Mouse (Mus musculus) urinary bladder, postnatal 4 days (tissue): Measurements from ENCODE around the gene Skap1.

Source experiments
- DNase-seq, 2 experiments: peaks; one replicate each; pipeline ENCODE4 v3.0.0; 2021 to 2022; ENCODE audit warnings: low spot score in 2 of 2

The Skap1 gene

GRCm38 (mm10) chr11:96465426-96466056 lies 1.1 kb downstream of the Skap1 start:
- no peak for DNase-seq

- no peak for DNase-seq
These were observed 2.0 kb downstream of the Skap1 start for GRCm38 (mm10) chr11:96466382-96466781.

GRCm38 (mm10) chr11:96466987-96467386 lies 2.6 kb downstream of the Skap1 start:
- no peak for DNase-seq

- no peak for DNase-seq
These were observed 3.8 kb downstream of the Skap1 start for GRCm38 (mm10) chr11:96468048-96468745.

DNA sequence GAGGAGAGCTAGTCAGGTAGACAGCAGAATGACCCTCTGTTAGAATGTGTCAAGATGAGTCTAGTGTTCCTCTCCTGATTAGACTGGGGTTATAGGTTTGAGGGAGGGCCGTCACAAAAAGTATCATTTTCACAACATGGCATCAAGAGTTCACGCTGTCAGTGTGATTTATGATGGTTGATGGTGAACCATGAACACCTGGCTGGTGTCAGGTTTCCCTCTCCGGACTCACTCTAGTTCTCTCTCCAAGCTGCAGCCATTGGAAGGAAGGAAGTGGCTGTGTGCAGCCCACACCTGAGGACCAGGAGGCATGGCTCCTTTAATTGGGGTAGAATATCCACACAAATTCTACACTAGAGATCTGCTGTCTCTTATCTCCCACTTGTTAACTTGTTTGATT lies 18.3 kb downstream of the Skap1 start:
- no peak for DNase-seq

DNA sequence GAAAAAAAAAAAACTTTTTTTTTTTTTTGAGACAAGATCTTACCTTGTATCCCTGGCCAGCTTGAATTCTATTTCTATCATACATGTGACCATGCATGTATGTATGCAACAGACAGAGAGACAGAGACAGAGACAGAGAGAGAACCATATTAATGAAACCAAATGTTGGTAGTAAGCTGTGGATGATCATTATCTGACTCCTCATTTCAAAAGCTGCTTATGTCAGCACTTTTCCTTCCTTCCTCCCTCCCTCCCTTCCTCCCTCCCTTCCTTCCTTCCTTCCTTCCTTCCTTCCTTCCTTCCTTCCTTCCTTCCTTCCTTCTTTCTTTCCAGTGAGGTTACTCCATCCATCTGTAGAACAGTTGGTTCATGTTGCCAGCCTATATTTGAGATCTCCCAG lies 18.8 kb downstream of the Skap1 start:
- DNase-seq, result no peak

GRCm38 (mm10) chr11:96498481-96498880 lies 34.1 kb downstream of the Skap1 start:
- no peak for DNase-seq

GRCm38 (mm10) chr11:96501042-96501441 lies 36.6 kb downstream of the Skap1 start:
- no peak for DNase-seq

GRCm38 (mm10) chr11:96502948-96503347 lies 38.6 kb downstream of the Skap1 start:
- no peak for DNase-seq

DNA sequence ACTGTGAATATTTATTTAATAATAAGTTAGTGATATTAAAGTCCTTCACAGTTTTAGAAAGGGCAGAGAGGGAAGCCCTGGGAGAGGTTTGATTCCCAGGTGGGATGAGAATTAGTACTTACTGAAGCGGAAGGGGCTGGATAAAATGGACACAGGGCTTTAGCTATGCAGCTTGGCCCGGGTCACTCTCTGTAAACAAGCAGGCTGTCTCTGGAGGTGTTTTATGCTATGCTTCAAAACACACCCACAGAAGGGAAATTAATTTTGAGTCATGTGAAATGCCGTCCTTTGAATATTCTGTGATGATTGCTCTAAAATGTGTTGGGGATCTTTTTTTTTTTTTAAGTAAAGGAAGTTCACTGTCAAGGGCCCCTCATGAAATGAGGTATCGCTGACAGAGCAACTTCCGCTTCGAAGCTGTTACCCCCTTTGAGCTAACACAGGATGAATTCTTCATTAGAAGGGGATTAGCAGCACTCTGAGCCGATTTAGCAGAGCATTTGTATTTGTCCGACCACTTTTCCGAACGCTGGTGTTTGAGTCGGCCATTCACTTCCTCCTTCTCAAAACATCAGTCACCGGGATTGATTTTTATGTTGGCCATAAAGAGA lies 40.2 kb downstream of the Skap1 start:
- DNase-seq, result no peak

DNA sequence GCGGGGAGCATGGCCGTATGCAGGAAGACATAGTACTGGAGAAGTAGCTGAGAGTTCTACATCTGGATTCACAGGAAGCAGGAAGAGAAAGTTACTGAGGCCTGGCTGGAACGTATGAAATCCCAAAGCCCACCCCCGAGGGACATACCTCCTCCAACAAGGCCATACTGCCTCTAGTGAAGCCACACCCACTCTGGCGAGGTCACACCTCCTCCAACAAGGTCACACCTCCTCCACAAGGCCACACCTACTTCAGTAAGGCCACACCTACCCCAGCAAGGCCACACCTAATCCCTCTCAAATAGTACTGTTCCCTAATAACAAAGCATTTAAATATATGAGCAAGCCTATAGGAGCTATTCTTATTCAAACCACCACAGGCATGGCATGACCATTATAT lies 41.4 kb downstream of the Skap1 start:
- no peak for DNase-seq

DNA sequence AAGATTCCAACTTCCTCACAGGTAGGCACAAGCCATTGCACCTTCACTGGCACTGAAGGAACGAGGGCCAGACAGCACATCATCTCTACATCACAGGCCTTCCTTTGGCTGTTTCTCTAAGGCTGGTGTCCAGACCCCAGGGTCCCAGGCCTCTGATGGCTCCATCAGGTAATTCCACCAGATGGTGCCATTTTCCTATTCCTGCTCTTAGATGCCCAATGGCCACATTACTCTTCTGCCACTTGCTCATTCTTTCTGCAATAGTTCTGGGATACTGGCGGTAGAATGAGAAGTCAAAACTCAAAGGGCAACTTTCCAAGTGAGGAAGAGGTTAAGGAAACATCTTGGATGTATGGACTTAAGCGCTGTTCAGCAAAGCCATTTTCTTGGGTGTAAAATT lies 50.8 kb downstream of the Skap1 start:
- peak in 1 of 2 experiments; percentile 32 for DNase-seq

DNA sequence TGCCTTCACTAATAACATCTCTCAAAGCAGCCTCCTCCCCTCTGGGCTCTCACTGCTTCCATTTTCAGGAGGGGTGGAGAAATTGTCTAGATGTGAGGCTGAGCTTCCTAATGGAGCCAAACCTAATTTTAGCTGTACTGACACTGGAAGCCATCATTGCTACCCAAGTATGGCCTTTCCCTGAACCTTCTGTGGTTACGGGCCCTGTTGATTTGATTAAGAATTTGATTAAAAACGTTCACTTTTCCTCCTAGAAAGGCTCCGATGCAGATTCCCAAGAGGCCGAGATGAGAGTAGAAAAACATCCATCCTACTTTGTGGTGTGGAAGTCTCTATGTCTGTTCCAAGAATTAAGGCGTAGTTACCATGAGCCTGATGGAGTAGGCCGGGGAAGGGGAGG lies 60.1 kb downstream of the Skap1 start:
- DNase-seq, result no peak

GRCm38 (mm10) chr11:96526137-96526621 lies 61.8 kb downstream of the Skap1 start:
- no peak for DNase-seq

- no peak for DNase-seq
These were observed 67.5 kb downstream of the Skap1 start for GRCm38 (mm10) chr11:96531757-96532433.

- DNase-seq, result no peak
These were observed 70.1 kb downstream of the Skap1 start for GRCm38 (mm10) chr11:96534531-96534930.

DNA sequence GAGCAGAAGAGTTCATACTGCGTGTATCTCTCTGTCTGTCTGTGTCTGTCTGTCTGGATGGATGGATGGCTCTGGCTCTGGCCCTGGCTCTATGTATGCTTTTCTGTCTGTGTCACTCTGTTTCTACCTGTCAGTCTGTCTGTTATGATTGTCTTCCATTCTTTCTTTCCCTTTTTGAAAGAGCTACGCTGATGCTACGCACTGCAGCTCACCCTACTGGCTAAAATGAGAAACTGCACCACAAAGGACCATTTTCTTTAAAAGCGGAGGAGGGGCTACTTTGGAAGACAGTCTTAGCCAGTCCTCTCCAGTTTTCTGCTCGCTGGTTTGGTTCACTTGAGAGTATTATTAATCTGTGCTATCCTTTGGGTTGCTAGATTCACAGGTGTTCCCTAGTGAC lies 71.8 kb downstream of the Skap1 start:
- DNase-seq, result no peak

- DNase-seq, result no peak
These were observed 77.6 kb downstream of the Skap1 start for GRCm38 (mm10) chr11:96542003-96542402.

DNA sequence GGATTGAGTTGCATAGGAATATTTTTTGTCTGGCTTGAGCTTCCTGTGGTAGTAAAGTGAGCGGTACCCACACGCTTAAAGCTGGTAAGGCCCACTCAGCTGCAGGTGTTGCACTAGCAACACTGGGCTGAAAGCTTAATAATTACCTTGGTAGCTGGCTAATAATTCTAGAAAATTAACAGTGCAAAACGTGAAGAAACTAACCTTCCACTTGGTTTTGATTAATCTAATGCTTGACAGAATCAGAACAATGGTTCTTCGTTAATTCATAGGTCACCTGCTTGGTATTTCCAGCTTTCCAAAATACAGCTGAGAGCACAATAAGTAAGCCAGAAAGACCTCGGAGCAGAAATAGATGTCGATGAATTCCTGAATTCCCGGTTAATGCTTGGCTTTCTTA lies 78.2 kb downstream of the Skap1 start:
- DNase-seq, result no peak

DNA sequence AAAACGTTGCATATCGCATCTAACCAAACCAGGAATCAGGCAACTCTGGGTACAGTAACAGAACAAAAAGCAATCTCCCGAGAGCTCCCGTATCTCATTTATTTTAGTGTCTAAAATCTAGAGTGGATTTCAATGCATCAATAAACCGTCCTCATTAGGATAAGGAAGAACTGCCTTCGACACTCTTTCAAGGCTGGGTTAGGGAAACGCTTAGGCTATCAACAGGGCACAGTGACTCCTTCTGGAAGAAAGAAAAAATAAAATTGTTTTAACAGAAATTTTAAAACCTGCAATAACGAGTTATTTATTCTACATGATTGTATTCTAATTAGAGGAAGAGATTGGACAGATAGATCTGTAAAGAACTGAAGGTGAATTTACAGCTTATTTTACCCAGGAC lies 82.0 kb downstream of the Skap1 start:
- no peak for DNase-seq

- no peak for DNase-seq
These were observed 86.7 kb downstream of the Skap1 start for GRCm38 (mm10) chr11:96550960-96551703.

GRCm38 (mm10) chr11:96553091-96553490 lies 88.7 kb downstream of the Skap1 start:
- DNase-seq, result no peak
